Mouse (Mus musculus) layer of hippocampus, postnatal 25 days (tissue): Measurements from ENCODE around the gene Slc25a53. TPM values are rescaled to one million over a fixed set of nuclear protein-coding genes. Genes with fewer than 3 reads are reported as not detected.
"Not testable (repeated sequence)": the region's sequence is repeated elsewhere in the genome, so short reads cannot be mapped to it uniquely, and the experiment has no call there.

Source experiments
- DNase-seq, 2 experiments: peaks; one replicate each; pipeline ENCODE4 v3.0.0; 2022; ENCODE audit warnings: mixed read lengths in 2 of 2, low spot score in 1 of 2; ENCODE audit errors: extremely low spot score in 1 of 2
- total RNA-seq, 2 experiments: library from RNA; stranded (reverse); gene quantifications; 2 replicates each; pipeline ENCODE4 v1.2.3; 2021

Gene Slc25a53
- total RNA-seq, 2 experiments from 2014 or later: 24.3 to 33.0 TPM

DNA sequence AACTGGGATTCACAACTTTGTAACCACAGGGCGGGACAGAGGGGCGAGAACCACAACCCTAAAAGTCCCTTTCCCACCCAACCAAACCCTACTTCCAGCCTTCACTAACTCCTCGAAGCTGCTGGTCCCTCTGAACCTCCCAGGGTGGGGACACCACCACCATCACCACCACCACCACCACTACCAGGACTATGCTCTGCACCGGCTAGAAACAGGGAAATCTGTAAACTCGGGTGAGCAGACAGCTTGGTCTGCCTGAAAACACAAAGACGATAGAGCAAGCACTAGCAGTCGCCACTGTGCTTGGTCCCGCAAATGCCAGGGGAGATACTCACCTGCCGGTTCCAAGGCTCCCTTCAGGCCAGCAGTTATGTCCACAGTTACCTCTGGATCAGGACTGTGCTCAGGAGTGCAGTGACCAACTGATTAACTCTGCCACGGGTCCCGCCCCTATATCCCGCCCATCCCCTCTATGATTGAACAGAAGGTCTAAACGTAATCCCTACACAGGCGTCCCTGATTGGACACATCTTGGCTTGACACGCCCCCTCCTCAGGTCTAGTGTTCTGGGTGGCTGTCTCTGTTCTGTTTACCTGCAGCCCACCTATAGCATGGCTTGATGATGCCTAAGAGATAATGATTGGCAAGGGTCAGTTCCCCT lies 61.5 kb downstream of the Slc25a53 start, which contains the start of the genes Tmsb15l and Tmsb15b1:
Tmsb15l (minus strand) TSS at position 446 of the 661 bp plus-strand sequence.
Tmsb15b1 (minus strand) TSS at position 451 of the 661 bp plus-strand sequence.
- DNase-seq: no peak

DNA sequence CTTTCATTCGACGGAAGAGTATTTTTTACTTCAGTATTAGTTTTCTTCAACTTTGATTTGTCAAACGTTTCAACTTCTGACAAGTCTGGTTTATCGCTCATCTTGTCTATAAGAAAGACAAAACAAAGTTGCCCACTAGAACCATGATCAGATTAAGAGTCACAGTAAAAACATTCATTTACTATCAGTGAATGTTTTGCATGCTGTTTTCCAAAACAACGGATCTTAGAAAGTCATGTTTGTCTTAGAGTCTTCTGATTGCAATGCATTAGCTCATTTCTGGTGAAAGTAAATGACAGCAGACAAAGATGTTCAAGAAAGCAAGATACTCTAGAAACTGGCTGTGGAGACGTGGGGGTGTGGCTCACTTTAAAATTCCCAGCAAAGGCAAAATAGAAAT lies 62.7 kb downstream of the Slc25a53 start, which contains the start of gene Tmsb15b2:
Tmsb15b2 (minus strand) TSS at position 101 of the 400 bp plus-strand sequence.
- not testable (repeated sequence) for DNase-seq

DNA sequence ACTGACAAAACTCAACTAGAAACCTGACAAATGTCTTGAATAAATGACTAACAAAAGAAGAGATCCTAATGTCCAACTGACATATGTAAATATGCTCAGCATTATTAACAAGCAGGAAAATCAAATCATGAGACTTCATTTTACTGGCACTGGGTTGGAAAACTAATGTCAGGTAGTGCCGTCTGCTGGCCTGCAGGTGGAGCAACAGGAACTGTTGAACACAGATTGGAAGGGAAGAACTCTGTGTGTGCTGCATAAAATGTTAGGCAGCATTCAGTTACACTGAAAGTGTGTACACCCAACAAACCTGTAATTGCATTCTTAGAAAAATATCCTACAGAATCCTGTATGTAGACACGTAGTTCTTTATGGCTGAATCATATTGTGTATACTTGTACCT lies 78.4 kb downstream of the Slc25a53 start:
- peak in 1 of 2 experiments; percentile 24 for DNase-seq

DNA sequence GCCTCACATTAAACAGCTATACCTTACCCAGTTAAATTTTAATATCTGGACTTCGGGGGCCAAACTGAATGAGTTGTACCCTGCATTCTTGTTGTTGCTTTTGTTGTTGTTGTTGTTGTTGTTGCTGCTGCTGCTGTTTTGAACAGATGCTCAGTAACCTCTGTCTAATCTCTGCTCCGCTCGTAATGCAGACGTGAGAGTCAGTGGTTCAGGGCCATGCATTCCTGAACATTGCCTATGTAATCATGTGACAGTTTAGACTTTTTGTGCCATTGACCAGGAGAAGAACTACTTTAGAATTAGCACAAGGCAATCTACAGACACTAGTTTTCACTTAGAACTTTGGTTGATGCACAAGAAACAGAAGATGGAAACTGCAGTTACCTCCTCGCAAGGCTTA lies 79.8 kb downstream of the Slc25a53 start:
- not testable (repeated sequence) for DNase-seq

DNA sequence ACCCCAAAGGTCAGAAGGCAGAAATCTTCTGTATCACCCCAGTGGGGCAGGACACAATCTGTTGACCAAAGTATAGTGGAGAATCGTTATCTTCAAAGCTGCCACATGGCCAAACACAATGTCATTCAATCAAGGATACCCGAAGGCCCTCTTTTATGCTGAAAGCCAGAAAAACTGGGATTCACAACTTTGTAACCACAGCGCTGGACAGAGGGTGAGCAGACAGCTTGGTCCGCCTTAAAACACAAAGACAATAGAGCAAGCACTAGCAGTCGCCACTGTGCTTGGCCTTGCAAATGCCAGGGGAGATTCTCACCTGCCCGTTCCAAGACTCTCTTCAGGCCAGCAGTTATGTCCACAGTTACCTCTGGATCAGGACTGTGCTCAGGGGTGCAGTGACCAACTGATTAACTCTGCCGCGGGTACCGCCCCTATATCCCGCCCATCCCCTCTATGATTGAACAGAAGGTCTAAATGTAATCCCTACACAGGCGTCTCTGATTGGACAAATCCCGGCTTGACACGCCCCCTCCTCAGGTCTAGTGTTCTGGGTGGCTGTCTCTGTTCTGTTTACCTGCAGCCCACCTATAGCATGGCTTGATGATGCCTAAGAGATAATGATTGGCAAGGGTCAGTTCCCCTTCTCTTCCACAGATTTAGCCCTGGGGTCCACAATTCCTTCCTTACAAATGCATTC lies 80.4 kb downstream of the Slc25a53 start:
- DNase-seq: peak; percentile 39 to 62

DNA sequence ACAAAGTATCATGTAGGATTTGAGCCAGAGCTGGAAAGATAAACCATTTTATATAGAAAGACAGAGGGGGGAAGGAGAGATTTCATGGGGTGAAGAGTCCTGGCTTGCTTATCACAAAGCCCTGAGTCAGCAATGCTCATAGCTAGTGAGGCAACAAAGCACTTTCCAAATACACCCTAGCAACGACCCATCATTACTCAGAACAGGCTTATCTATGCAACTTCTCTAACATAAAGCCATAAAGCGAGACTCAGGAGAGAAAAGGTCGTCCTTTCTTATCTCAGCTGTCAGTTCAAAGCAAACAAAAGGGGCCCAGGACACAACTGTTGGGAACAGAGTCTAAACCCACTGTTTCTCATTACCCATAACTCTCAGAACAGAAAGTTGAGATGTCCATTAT lies 100.1 kb downstream of the Slc25a53 start:
- no peak for DNase-seq

Other genes starting within 250 kb of the Slc25a53 start
- 1,000 to 10,000 TPM; 1,674 to 1,801 TPM for gene Plp1, start 215.6 kb downstream of the Slc25a53 start, total RNA-seq
- gene Rab9b, start 169.5 kb downstream of the Slc25a53 start, total RNA-seq: 10 to 100 TPM; 21.8 to 28.9 TPM
- not detected for gene H2bfm, start 111.0 kb downstream of the Slc25a53 start, total RNA-seq
- 10 to 100 TPM; 17.6 to 28.4 TPM for gene Tmsb15b2, start 62.8 kb downstream of the Slc25a53 start, total RNA-seq
- gene Tmsb15l, start 61.4 kb downstream of the Slc25a53 start, total RNA-seq: 1 to 10 TPM; 4.3 to 5.1 TPM
- gene Tmsb15b1, start 61.4 kb downstream of the Slc25a53 start, total RNA-seq: 1 to 10 TPM; 4.3 to 9.3 TPM
- 100 to 1,000 TPM; 243 to 253 TPM for gene Zcchc18, start 45.1 kb downstream of the Slc25a53 start, total RNA-seq
- gene Fam199x, start 11.3 kb upstream of the Slc25a53 start, total RNA-seq: 1 to 10 TPM; 7.6 to 8.8 TPM
- gene Esx1, start 83.8 kb upstream of the Slc25a53 start, total RNA-seq: not detected